Mouse (Mus musculus): ENCODE results near the gene Slc25a11. TPM values are rescaled to one million over a fixed set of nuclear protein-coding genes. Genes with fewer than 3 reads are reported as not detected.

Slc25a11 gene
- total and polyA plus RNA-seq, 2 experiments from 2014 or later: 154 to 168 TPM

- Histone ChIP-seq H3K27ac (no peak overlapping the region), H3K4me2 (ENCODE audit: low read depth, low read length) (no peak overlapping the region), H3K36me3 (ENCODE audit: insufficient read depth, low read length) (peaks cover 43% of the 10 kb centered on the region), H3K27me3 (ENCODE audit: insufficient read depth, low read length) (no peaks in the 10 kb centered on the region), H3K4me1 (ENCODE audit: insufficient read depth, low read length) (peaks cover 6% of the 10 kb centered on the region), H3K4me3 (ENCODE audit: low read length) (no peak overlapping the region), H3K9ac (replicated peaks; ENCODE audit: low read length) (no peak overlapping the region), H3K9me3 (ENCODE audit: low read length) (no peaks in the 10 kb centered on the region)
- no peak for TF ChIP-seq CTCF (IDR thresholded peaks at IDR 0.05; ENCODE audit: low read depth)
- ATAC-seq: no peak
- no peak for DNase-seq (ENCODE audit: low spot score)
- WGBS: 79% methylated on average over 7 of the region's 7 CpGs
Observed at GRCm38 (mm10) chr11:70612505-70612904, 34.8 kb downstream of the Slc25a11 start.

- no peak overlapping the region for H3K4me3 ChIP-seq (ENCODE audit: low read length)
- H3K36me3 ChIP-seq (ENCODE audit: insufficient read depth, low read length): peaks cover 58% of the 10 kb centered on the region
- H3K4me2 ChIP-seq (ENCODE audit: low read depth, low read length): no peak overlapping the region
- peak; percentile 37 for TF ChIP-seq CTCF (IDR thresholded peaks at IDR 0.05; ENCODE audit: low read depth)
- H3K4me1 ChIP-seq (ENCODE audit: insufficient read depth, low read length): peaks cover 6% of the 10 kb centered on the region
- no peak overlapping the region for H3K27ac ChIP-seq
- H3K27me3 ChIP-seq (ENCODE audit: insufficient read depth, low read length): no peaks in the 10 kb centered on the region
- no peak for ATAC-seq
- 80% methylated on average over 4 of the region's 4 CpGs for WGBS
- H3K9ac ChIP-seq (replicated peaks; ENCODE audit: low read length): no peak overlapping the region
- H3K9me3 ChIP-seq (ENCODE audit: low read length): no peaks in the 10 kb centered on the region
- DNase-seq (ENCODE audit: low spot score): peak; percentile 10
Observed at GRCm38 (mm10) chr11:70610752-70611151, 36.5 kb downstream of the Slc25a11 start.

- ATAC-seq: no peak
- Histone ChIP-seq H3K4me1 (ENCODE audit: insufficient read depth, low read length) (no peaks in the 10 kb centered on the region), H3K9ac (replicated peaks; ENCODE audit: low read length) (no peak overlapping the region), H3K4me3 (ENCODE audit: low read length) (no peak overlapping the region), H3K4me2 (ENCODE audit: low read depth, low read length) (no peak overlapping the region), H3K27ac (no peak overlapping the region), H3K36me3 (ENCODE audit: insufficient read depth, low read length) (peaks cover 76% of the 10 kb centered on the region), H3K27me3 (ENCODE audit: insufficient read depth, low read length) (no peaks in the 10 kb centered on the region), H3K9me3 (ENCODE audit: low read length) (no peaks in the 10 kb centered on the region)
- 84% methylated on average over 26 of the region's 26 CpGs for WGBS
- peak; percentile 34 for DNase-seq (ENCODE audit: low spot score)
- peak; percentile 49 for TF ChIP-seq CTCF (IDR thresholded peaks at IDR 0.05; ENCODE audit: low read depth)
Observed at GRCm38 (mm10) chr11:70608381-70609066, 38.8 kb downstream of the Slc25a11 start.

- H3K4me1 ChIP-seq (ENCODE audit: insufficient read depth, low read length): no peaks in the 10 kb centered on the region
- H3K9ac ChIP-seq (replicated peaks; ENCODE audit: low read length): no peak overlapping the region
- no peak for TF ChIP-seq CTCF (IDR thresholded peaks at IDR 0.05; ENCODE audit: low read depth)
- H3K36me3 ChIP-seq (ENCODE audit: insufficient read depth, low read length): peaks cover 72% of the 10 kb centered on the region
- WGBS: 92% methylated on average over 9 of the region's 9 CpGs
- ATAC-seq (no peak), DNase-seq (ENCODE audit: low spot score) (no peak)
- no peak overlapping the region for H3K27ac ChIP-seq
- H3K4me3 ChIP-seq (ENCODE audit: low read length): no peak overlapping the region
- H3K9me3 ChIP-seq (ENCODE audit: low read length): no peaks in the 10 kb centered on the region
- H3K4me2 ChIP-seq (ENCODE audit: low read depth, low read length): no peak overlapping the region
- no peaks in the 10 kb centered on the region for H3K27me3 ChIP-seq (ENCODE audit: insufficient read depth, low read length)
Observed at GRCm38 (mm10) chr11:70607611-70608010, 39.7 kb downstream of the Slc25a11 start.

GRCm38 (mm10) chr11:70606717-70607116, 40.6 kb downstream of the Slc25a11 start:
- WGBS: 73% methylated on average over 12 of the region's 12 CpGs
- TF ChIP-seq CTCF (IDR thresholded peaks at IDR 0.05; ENCODE audit: low read depth): no peak

DNA sequence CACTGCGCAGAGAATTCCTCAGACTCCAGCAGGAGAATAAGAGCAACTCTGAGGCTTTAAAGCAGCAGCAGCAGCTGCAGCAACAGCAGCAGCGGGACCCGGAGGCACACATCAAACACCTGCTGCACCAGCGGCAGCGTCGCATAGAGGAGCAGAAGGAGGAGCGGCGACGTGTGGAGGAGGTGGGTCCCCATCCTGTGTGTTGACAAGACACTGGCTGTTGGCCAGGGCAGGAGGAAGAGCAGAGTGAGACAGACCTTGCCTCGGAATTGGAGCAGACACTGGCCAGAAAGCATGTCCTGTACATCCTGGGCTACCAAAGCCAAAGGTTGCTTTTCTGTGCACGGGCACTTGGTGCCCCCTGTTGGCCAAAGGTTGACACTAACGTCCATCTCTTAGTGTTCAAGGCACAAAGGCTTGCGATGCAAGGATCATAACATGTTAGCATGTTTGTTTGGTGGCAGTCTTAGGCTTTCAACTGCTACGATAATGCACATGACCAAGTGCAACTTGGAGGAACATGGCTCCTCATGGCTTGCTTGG, 42.2 kb downstream of the Slc25a11 start:
- no peaks in the 10 kb centered on the region for H3K9me3 ChIP-seq (ENCODE audit: low read length)
- 50% methylated on average over 14 of the region's 14 CpGs for WGBS
- H3K27me3 ChIP-seq (ENCODE audit: insufficient read depth, low read length): no peaks in the 10 kb centered on the region
- no peak overlapping the region for H3K4me2 ChIP-seq (ENCODE audit: low read depth, low read length)
- ATAC-seq (peak; percentile 62), DNase-seq (ENCODE audit: low spot score) (peak; percentile 88)
- no peak overlapping the region for H3K4me3 ChIP-seq (ENCODE audit: low read length)
- peaks cover 65% of the 10 kb centered on the region for H3K36me3 ChIP-seq (ENCODE audit: insufficient read depth, low read length)
- H3K4me1 ChIP-seq (ENCODE audit: insufficient read depth, low read length): no peaks in the 10 kb centered on the region
- no peak overlapping the region for H3K9ac ChIP-seq (replicated peaks; ENCODE audit: low read length)
- no peak overlapping the region for H3K27ac ChIP-seq
- peak; percentile 97 for TF ChIP-seq CTCF (IDR thresholded peaks at IDR 0.05; ENCODE audit: low read depth)

More at GRCm38 (mm10) chr11:70606717-70607116, 40.6 kb downstream of the Slc25a11 start:
- Histone ChIP-seq H3K4me3 (ENCODE audit: low read length) (no peak overlapping the region), H3K27me3 (ENCODE audit: insufficient read depth, low read length) (no peaks in the 10 kb centered on the region), H3K4me2 (ENCODE audit: low read depth, low read length) (no peak overlapping the region), H3K27ac (no peak overlapping the region), H3K4me1 (ENCODE audit: insufficient read depth, low read length) (no peaks in the 10 kb centered on the region), H3K9me3 (ENCODE audit: low read length) (no peaks in the 10 kb centered on the region), H3K36me3 (ENCODE audit: insufficient read depth, low read length) (peaks cover 71% of the 10 kb centered on the region), H3K9ac (replicated peaks; ENCODE audit: low read length) (no peak overlapping the region)
- no peak for DNase-seq (ENCODE audit: low spot score)
- ATAC-seq: no peak

- WGBS: 82% methylated on average over 9 of the region's 9 CpGs
- no peaks in the 10 kb centered on the region for H3K9me3 ChIP-seq (ENCODE audit: low read length)
- H3K4me1 ChIP-seq (ENCODE audit: insufficient read depth, low read length): no peaks in the 10 kb centered on the region
- ATAC-seq: no peak
- no peak overlapping the region for H3K27ac ChIP-seq
- H3K27me3 ChIP-seq (ENCODE audit: insufficient read depth, low read length): no peaks in the 10 kb centered on the region
- TF ChIP-seq CTCF (IDR thresholded peaks at IDR 0.05; ENCODE audit: low read depth): no peak
- no peak overlapping the region for H3K4me2 ChIP-seq (ENCODE audit: low read depth, low read length)
- H3K4me3 ChIP-seq (ENCODE audit: low read length): no peak overlapping the region
- H3K36me3 ChIP-seq (ENCODE audit: insufficient read depth, low read length): peaks cover 31% of the 10 kb centered on the region
- no peak for DNase-seq (ENCODE audit: low spot score)
- H3K9ac ChIP-seq (replicated peaks; ENCODE audit: low read length): no peak overlapping the region
Observed at GRCm38 (mm10) chr11:70598451-70598953, 48.8 kb downstream of the Slc25a11 start.
